In the genomic region with DNA sequence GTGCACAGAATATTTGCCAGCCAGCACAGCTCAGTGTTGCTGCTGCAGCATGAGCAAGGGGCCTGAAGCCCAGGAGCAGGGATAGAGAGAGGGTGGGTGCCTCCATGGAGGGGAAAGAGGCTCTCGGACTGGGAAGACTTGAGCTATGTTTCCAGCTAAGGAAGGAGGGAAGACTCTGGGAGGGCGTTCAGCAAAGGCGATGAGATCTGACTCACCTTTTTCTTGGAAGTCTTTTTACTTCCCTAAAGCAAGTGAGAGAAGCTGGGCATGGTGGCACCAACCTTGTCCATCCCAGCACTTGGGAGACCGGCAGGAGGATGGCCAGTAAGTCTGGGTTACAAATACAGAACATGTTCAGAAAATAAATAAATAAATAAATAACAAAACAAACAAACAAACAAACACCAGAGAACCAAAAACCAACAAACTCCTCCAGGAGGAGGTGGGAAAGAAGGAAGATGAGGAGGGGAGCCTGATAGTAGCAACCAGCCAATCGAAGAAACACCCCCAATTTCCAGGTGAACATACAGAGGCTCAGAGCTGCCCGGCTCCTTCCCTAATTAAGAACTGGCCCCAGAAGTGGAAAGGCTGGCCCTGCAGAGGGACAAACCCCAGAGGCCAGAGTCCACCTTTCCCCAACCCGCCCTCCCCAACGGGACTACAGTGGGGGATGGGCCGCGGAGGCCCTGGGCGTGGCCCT, we compare ENCODE assay signal across 8 mouse cellular contexts. TPM values are rescaled to one million over a fixed set of nuclear protein-coding genes. Genes with fewer than 3 reads are reported as not detected.
A peak's percentile ranks its signal among the peaks of the same experiment; 100 is the strongest.
DNase-seq lines count a peak whose midpoint lies in the region; ATAC-seq and TF ChIP-seq lines count a peak whose summit lies in the region.

No protein-coding gene starts in this region.

- TF ChIP-seq CTCF in left cerebral cortex, adult 2 months (IDR thresholded peaks at IDR 0.05), result no peak

- no peak for ATAC-seq in embryonic facial prominence, embryonic 13.5 days (ENCODE audit: insufficient number of reproducible peaks, insufficient read depth, low FRiP score, low TSS enrichment, low read depth)
- ATAC-seq in kidney, embryonic 16.5 days (ENCODE audit: low FRiP score, low TSS enrichment), result no peak
- no peak for ATAC-seq in neural tube, embryonic 14.5 days (ENCODE audit: low read depth)

- H3K9ac ChIP-seq in embryonic facial prominence, embryonic 13.5 days, result peak overlapping the region; percentile 62
- H3K9ac ChIP-seq in kidney, embryonic 16.5 days (replicated peaks; ENCODE audit: low read length), result peak overlapping the region; percentile 65
- peak overlapping the region; percentile 50 for H3K9ac ChIP-seq in neural tube, embryonic 14.5 days (replicated peaks; ENCODE audit: low read depth, low read length)

- no peaks in the 10 kb centered on the region for H3K9me3 ChIP-seq in embryonic facial prominence, embryonic 13.5 days
- H3K9me3 ChIP-seq in kidney, embryonic 16.5 days (ENCODE audit: low read length), result no peaks in the 10 kb centered on the region
- H3K9me3 ChIP-seq in neural tube, embryonic 14.5 days (ENCODE audit: control insufficient read depth, low read length), result no peaks in the 10 kb centered on the region

- DNase-seq in left cerebral cortex, adult 2 months (ENCODE audit: extremely low spot score in 1 of 2, low spot score in 2 of 2), result no peak
- no peak for DNase-seq in left cerebral cortex, postnatal 14 days (ENCODE audit: low spot score in 2 of 2)
- DNase-seq in embryo, embryonic 10 days (ENCODE audit: low spot score), result no peak
- no peak for DNase-seq in embryo, embryonic 9.5 days (ENCODE audit: extremely low spot score)
- no peak for DNase-seq in lung, postnatal 10 days

- intact Hi-C loops in left cerebral cortex, adult 2 months (cut with DNase I), result loop anchor here (10.0 kb wide), 1 partner anchor 204 kb away; the partner anchor contains the start of gene Zfp607b
- intact Hi-C loops in left cerebral cortex, postnatal 14 days (cut with DNase I), result no loop called here

- peak overlapping the region; percentile 64 for H3K4me2 ChIP-seq in embryonic facial prominence, embryonic 13.5 days
- peak overlapping the region; percentile 56 for H3K4me2 ChIP-seq in kidney, embryonic 16.5 days (replicated peaks; ENCODE audit: low read depth, low read length)
- H3K4me2 ChIP-seq in neural tube, embryonic 14.5 days (ENCODE audit: low read depth, low read length), result peak overlapping the region; percentile 54

- H3K27ac ChIP-seq in left cerebral cortex, adult 2 months, result peak overlapping the region; percentile 75
- H3K27ac ChIP-seq in embryonic facial prominence, embryonic 13.5 days, result peak overlapping the region; percentile 88
- peak overlapping the region; percentile 93 for H3K27ac ChIP-seq in kidney, embryonic 16.5 days (ENCODE audit: low read length)
- no peak overlapping the region for H3K27ac ChIP-seq in neural tube, embryonic 14.5 days (ENCODE audit: low read depth, low read length)

- H3K27me3 ChIP-seq in embryonic facial prominence, embryonic 13.5 days, result no peaks in the 10 kb centered on the region
- no peaks in the 10 kb centered on the region for H3K27me3 ChIP-seq in kidney, embryonic 16.5 days (ENCODE audit: insufficient read depth, low read length)
- no peaks in the 10 kb centered on the region for H3K27me3 ChIP-seq in neural tube, embryonic 14.5 days (ENCODE audit: control insufficient read depth, insufficient read depth, low read length)

- peaks cover 35% of the 10 kb centered on the region for H3K4me1 ChIP-seq in embryonic facial prominence, embryonic 13.5 days
- peaks cover 30% of the 10 kb centered on the region for H3K4me1 ChIP-seq in kidney, embryonic 16.5 days (ENCODE audit: insufficient read depth, low read length)
- peaks cover 4% of the 10 kb centered on the region; the same call in 1 of the 2 replicates for H3K4me1 ChIP-seq in neural tube, embryonic 14.5 days (ENCODE audit: control insufficient read depth, insufficient read depth, low read length)

- WGBS in embryonic facial prominence, embryonic 13.5 days, result 7% methylated on average over 11 of the region's 11 CpGs
- WGBS in kidney, embryonic 16.5 days, result 11% methylated on average over 11 of the region's 11 CpGs
- 16% methylated on average over 11 of the region's 11 CpGs for WGBS in neural tube, embryonic 14.5 days

- H3K36me3 ChIP-seq in embryonic facial prominence, embryonic 13.5 days, result peaks cover 26% of the 10 kb centered on the region
- H3K36me3 ChIP-seq in kidney, embryonic 16.5 days (ENCODE audit: insufficient read depth, low read length), result peaks cover 14% of the 10 kb centered on the region
- H3K36me3 ChIP-seq in neural tube, embryonic 14.5 days (ENCODE audit: control insufficient read depth, insufficient read depth, low read length), result peaks cover 7% of the 10 kb centered on the region; the same call in 1 of the 2 replicates

- peak overlapping the region; percentile 48 for H3K4me3 ChIP-seq in left cerebral cortex, adult 2 months
- peak overlapping the region; percentile 42 for H3K4me3 ChIP-seq in embryonic facial prominence, embryonic 13.5 days
- H3K4me3 ChIP-seq in kidney, embryonic 16.5 days (ENCODE audit: low read length), result peak overlapping the region; percentile 34
- peak overlapping the region; percentile 16 for H3K4me3 ChIP-seq in neural tube, embryonic 14.5 days (ENCODE audit: low read depth, low read length)

RNA-seq across cellular contexts. Expression of gene Sertad1, which starts 5.6 kb away (rescaled TPM):
- 10 to 100 TPM; 18.8 to 21.7 TPM for total RNA-seq in left cerebral cortex, adult 2 months (2021)
- total RNA-seq in left cerebral cortex, postnatal 14 days (2021), result 10 to 100 TPM in 1 of 2 experiments, 1 to 10 TPM in 1; 8.7 to 12.9 TPM
- 34.7 and 40.1 TPM in 2 replicates for polyA plus RNA-seq in embryonic facial prominence, embryonic 13.5 days (2015; fragmentation: Nextera tagmentation; extraction: Ambion mirVana)
- 42.3 and 45.8 TPM in 2 replicates for polyA plus RNA-seq in kidney, embryonic 16.5 days (2015; fragmentation: Nextera tagmentation; extraction: Ambion mirVana)
- 6.1 and 10.7 TPM in 2 replicates for polyA plus RNA-seq in neural tube, embryonic 14.5 days (2014; fragmentation: Nextera tagmentation; extraction: Ambion mirVana)

RNA-seq across cellular contexts. Expression of gene Sertad3, which starts 7.5 kb away (rescaled TPM):
- total RNA-seq in left cerebral cortex, adult 2 months (2021), result 1 to 10 TPM; 3.3 TPM
- 1 to 10 TPM; 3.0 to 3.1 TPM for total RNA-seq in left cerebral cortex, postnatal 14 days (2021)
- 33.6 and 38.2 TPM in 2 replicates for polyA plus RNA-seq in embryonic facial prominence, embryonic 13.5 days (2015; fragmentation: Nextera tagmentation; extraction: Ambion mirVana)
- polyA plus RNA-seq in kidney, embryonic 16.5 days (2015; fragmentation: Nextera tagmentation; extraction: Ambion mirVana), result 27.5 and 32.5 TPM in 2 replicates
- 5.7 and 10.0 TPM in 2 replicates for polyA plus RNA-seq in neural tube, embryonic 14.5 days (2014; fragmentation: Nextera tagmentation; extraction: Ambion mirVana)

RNA-seq across cellular contexts. Expression of gene Prx, which starts 18.0 kb away (rescaled TPM):
- total RNA-seq in left cerebral cortex, adult 2 months (2021), result under 1 TPM; 0.47 to 0.50 TPM
- total RNA-seq in left cerebral cortex, postnatal 14 days (2021), result under 1 TPM; 0.57 to 0.66 TPM
- polyA plus RNA-seq in embryonic facial prominence, embryonic 13.5 days (2015; fragmentation: Nextera tagmentation; extraction: Ambion mirVana), result 5.8 and 6.3 TPM in 2 replicates
- 4.9 and 5.1 TPM in 2 replicates for polyA plus RNA-seq in kidney, embryonic 16.5 days (2015; fragmentation: Nextera tagmentation; extraction: Ambion mirVana)
- 0.43 and 1.1 TPM in 2 replicates for polyA plus RNA-seq in neural tube, embryonic 14.5 days (2014; fragmentation: Nextera tagmentation; extraction: Ambion mirVana)

RNA-seq across cellular contexts. Expression of gene Blvrb, which starts 33.3 kb away (rescaled TPM):
- total RNA-seq in left cerebral cortex, adult 2 months (2021), result 10 to 100 TPM; 18.1 to 18.3 TPM
- 10 to 100 TPM; 11.7 to 13.0 TPM for total RNA-seq in left cerebral cortex, postnatal 14 days (2021)
- 46.1 and 52.9 TPM in 2 replicates for polyA plus RNA-seq in embryonic facial prominence, embryonic 13.5 days (2015; fragmentation: Nextera tagmentation; extraction: Ambion mirVana)
- polyA plus RNA-seq in kidney, embryonic 16.5 days (2015; fragmentation: Nextera tagmentation; extraction: Ambion mirVana), result 50.8 and 54.6 TPM in 2 replicates
- polyA plus RNA-seq in neural tube, embryonic 14.5 days (2014; fragmentation: Nextera tagmentation; extraction: Ambion mirVana), result 12.1 and 23.0 TPM in 2 replicates

RNA-seq across cellular contexts. Expression of gene Sptbn4, which starts 33.6 kb away (rescaled TPM):
- total RNA-seq in left cerebral cortex, adult 2 months (2021), result 100 to 1,000 TPM; 153 to 162 TPM
- 100 to 1,000 TPM; 128 to 132 TPM for total RNA-seq in left cerebral cortex, postnatal 14 days (2021)
- 0.56 and 0.73 TPM in 2 replicates for polyA plus RNA-seq in embryonic facial prominence, embryonic 13.5 days (2015; fragmentation: Nextera tagmentation; extraction: Ambion mirVana)
- polyA plus RNA-seq in kidney, embryonic 16.5 days (2015; fragmentation: Nextera tagmentation; extraction: Ambion mirVana), result 0.31 and 0.40 TPM in 2 replicates
- polyA plus RNA-seq in neural tube, embryonic 14.5 days (2014; fragmentation: Nextera tagmentation; extraction: Ambion mirVana), result 3.9 and 5.6 TPM in 2 replicates
